ENCODE assay signal across 10 mouse cellular contexts in the genomic region with DNA sequence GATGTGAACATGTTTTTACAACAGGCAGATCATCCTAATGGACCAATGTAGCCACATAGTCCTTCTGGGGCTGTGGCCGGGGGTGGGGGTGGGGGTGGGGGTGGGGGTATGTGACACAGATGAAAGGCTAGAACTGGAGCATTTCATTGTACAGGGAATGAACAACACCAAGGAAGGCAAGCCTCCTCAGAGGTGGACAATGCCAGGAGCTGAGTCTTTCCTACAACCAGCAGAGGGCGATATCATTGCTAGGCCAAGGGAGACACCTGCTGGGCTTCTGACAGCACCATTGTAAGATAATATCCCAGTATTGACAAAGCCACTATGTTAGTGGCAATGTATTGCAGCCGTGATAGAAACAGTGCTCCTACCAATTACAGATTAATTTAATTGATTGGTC. TPM values are rescaled to one million over a fixed set of nuclear protein-coding genes. Genes with fewer than 3 reads are reported as not detected.
DNase-seq lines count a peak whose midpoint lies in the region; ATAC-seq and TF ChIP-seq lines count a peak whose summit lies in the region.
"Had no signal": no experiment of that assay in that cellular context is flagged by ENCODE, and none has a peak within 500 bp of the region (broad histone marks: within the 10 kb centered on the region; RNA-seq: fewer than 3 reads in every experiment).

No protein-coding gene starts in this region.

- H3K4me1 ChIP-seq in heart, embryonic 11.5 days (ENCODE audit: control insufficient read depth, insufficient read depth, low read length) = no peaks in the 10 kb centered on the region
- no peaks in the 10 kb centered on the region for H3K4me1 ChIP-seq in CH12.LX (ENCODE audit: control insufficient read depth in 1 of 2, insufficient read depth in 2 of 2)
- no peaks in the 10 kb centered on the region for H3K4me1 ChIP-seq in hindbrain, postnatal 0 days (ENCODE audit: insufficient read depth, low read length)
- H3K4me1 ChIP-seq in neural tube, embryonic 14.5 days (ENCODE audit: control insufficient read depth, insufficient read depth, low read length) = peaks cover 3% of the 10 kb centered on the region; the same call in 1 of the 2 replicates
- peaks cover 22% of the 10 kb centered on the region for H3K4me1 ChIP-seq in forebrain, embryonic 12.5 days
- H3K4me1 ChIP-seq: embryonic facial prominence, embryonic 13.5 days; limb, embryonic 12.5 days had no signal

- H3K36me3 ChIP-seq in heart, embryonic 11.5 days (ENCODE audit: control insufficient read depth, insufficient read depth, low read length) = 0 out of 2 replicates have a peak, but pooled peaks cover 2% of the 10 kb centered on the region
- no peaks in the 10 kb centered on the region for H3K36me3 ChIP-seq in CH12.LX (replicated peaks in 1 of 2; ENCODE audit: control insufficient read depth in 1 of 2, insufficient read depth in 1 of 2, low read length in 1 of 2)
- H3K36me3 ChIP-seq in hindbrain, postnatal 0 days (ENCODE audit: insufficient read depth, low read length) = peaks cover 33% of the 10 kb centered on the region
- H3K36me3 ChIP-seq in neural tube, embryonic 14.5 days (ENCODE audit: control insufficient read depth, insufficient read depth, low read length) = peaks cover 34% of the 10 kb centered on the region
- H3K36me3 ChIP-seq in forebrain, embryonic 12.5 days (replicated peaks) = peaks cover 30% of the 10 kb centered on the region
- H3K36me3 ChIP-seq: limb, embryonic 12.5 days had no signal

- no peak overlapping the region for H3K27ac ChIP-seq in heart, embryonic 11.5 days (ENCODE audit: low read depth, low read length)
- no peak overlapping the region for H3K27ac ChIP-seq in CH12.LX (ENCODE audit: insufficient read depth, low read depth)
- no peak overlapping the region for H3K27ac ChIP-seq in hindbrain, postnatal 0 days
- no peak overlapping the region for H3K27ac ChIP-seq in neural tube, embryonic 14.5 days (ENCODE audit: low read depth, low read length)
- H3K27ac ChIP-seq in forebrain, embryonic 12.5 days = no peak overlapping the region
- H3K27ac ChIP-seq: embryonic facial prominence, embryonic 13.5 days; limb, embryonic 12.5 days had no signal

- WGBS in heart, embryonic 11.5 days (ENCODE audit: insufficient replicate concordance) = 23% methylated on average over 3 of the region's 3 CpGs
- 33% methylated on average over 3 of the region's 3 CpGs for WGBS in hindbrain, postnatal 0 days
- 49% methylated on average over 3 of the region's 3 CpGs for WGBS in neural tube, embryonic 14.5 days
- WGBS in forebrain, embryonic 12.5 days = 42% methylated on average over 3 of the region's 3 CpGs

- H3K4me2 ChIP-seq in heart, embryonic 11.5 days = no peak overlapping the region
- no peak overlapping the region for H3K4me2 ChIP-seq in CH12.LX (ENCODE audit: insufficient read depth, low read depth, poor library complexity, severe bottlenecking)
- H3K4me2 ChIP-seq in hindbrain, postnatal 0 days (ENCODE audit: low read depth, low read length) = no peak overlapping the region
- H3K4me2 ChIP-seq in neural tube, embryonic 14.5 days (ENCODE audit: low read depth, low read length) = no peak overlapping the region
- no peak overlapping the region for H3K4me2 ChIP-seq in forebrain, embryonic 12.5 days
- H3K4me2 ChIP-seq: embryonic facial prominence, embryonic 13.5 days; limb, embryonic 12.5 days had no signal

- TF ChIP-seq CTCF in CH12.LX (conservative IDR thresholded peaks at IDR 0.05 in 1 of 2, IDR thresholded peaks at IDR 0.05 in 1 of 2; ENCODE audit: low read depth in 2 of 2, low read length in 2 of 2) = peak; percentile 84 to 99
- TF ChIP-seq CTCF in hindbrain, postnatal 0 days (IDR thresholded peaks at IDR 0.05; ENCODE audit: low read depth) = peak; percentile 87

- H3K27me3 ChIP-seq in heart, embryonic 11.5 days (ENCODE audit: control insufficient read depth, insufficient read depth, low read length) = no peaks in the 10 kb centered on the region
- H3K27me3 ChIP-seq in CH12.LX (replicated peaks) = no peaks in the 10 kb centered on the region
- no peaks in the 10 kb centered on the region for H3K27me3 ChIP-seq in hindbrain, postnatal 0 days (ENCODE audit: insufficient read depth, low read length)
- H3K27me3 ChIP-seq in neural tube, embryonic 14.5 days (ENCODE audit: control insufficient read depth, insufficient read depth, low read length) = no peaks in the 10 kb centered on the region
- no peaks in the 10 kb centered on the region for H3K27me3 ChIP-seq in forebrain, embryonic 12.5 days
- H3K27me3 ChIP-seq: embryonic facial prominence, embryonic 13.5 days; limb, embryonic 12.5 days had no signal

- no peaks in the 10 kb centered on the region for H3K79me2 ChIP-seq in CH12.LX (replicated peaks; ENCODE audit: control insufficient read depth, extremely low read depth, insufficient read depth, poor library complexity, severe bottlenecking)

- H3K9ac ChIP-seq in heart, embryonic 11.5 days (ENCODE audit: low read depth, low read length) = no peak overlapping the region
- no peak overlapping the region for H3K9ac ChIP-seq in CH12.LX (ENCODE audit: insufficient read depth, low read depth)
- no peak overlapping the region for H3K9ac ChIP-seq in hindbrain, postnatal 0 days (replicated peaks; ENCODE audit: low read length)
- no peak overlapping the region for H3K9ac ChIP-seq in neural tube, embryonic 14.5 days (replicated peaks; ENCODE audit: low read depth, low read length)
- no peak overlapping the region for H3K9ac ChIP-seq in forebrain, embryonic 12.5 days
- H3K9ac ChIP-seq: embryonic facial prominence, embryonic 13.5 days; limb, embryonic 12.5 days had no signal

- no peak for ATAC-seq in heart, embryonic 11.5 days (replicated peaks; ENCODE audit: insufficient number of reproducible peaks, low FRiP score, low TSS enrichment)
- ATAC-seq in hindbrain, postnatal 0 days = peak; percentile 51
- peak; percentile 38; the same call in 1 of the 2 replicates for ATAC-seq in neural tube, embryonic 14.5 days (ENCODE audit: low read depth)
- no peak for ATAC-seq in forebrain, embryonic 12.5 days (ENCODE audit: low FRiP score)

- no peak for TF ChIP-seq POLR2A in CH12.LX (IDR thresholded peaks at IDR 0.05; ENCODE audit: low read depth, low read length)

- in situ Hi-C loops in CH12.LX (cut with MboI; ENCODE audit: low pct_ligation_motif_present, low pct_unique_long_range_greater_than_20kb, low sequenced_read_pairs) = no loop called here

- peak; percentile 77 for TF ChIP-seq RAD21 in CH12.LX (IDR thresholded peaks at IDR 0.05; ENCODE audit: low read depth, low read length)

- DNase-seq in heart, postnatal 4 days = peak; percentile 21
- DNase-seq in CH12.LX (ENCODE audit: extremely low read depth) (peak; percentile 65), R1 (ENCODE audit: low read depth, low spot score) (peak; percentile 76)
- DNase-seq in hindbrain, postnatal 0 days (ENCODE audit: low spot score) = peak; percentile 83
- DNase-seq in ovary, postnatal 10 days (ENCODE audit: low spot score) = no peak

- H3K4me3 ChIP-seq in heart, embryonic 11.5 days (ENCODE audit: low read depth, low read length) = no peak overlapping the region
- H3K4me3 ChIP-seq in CH12.LX (replicated peaks in 1 of 3; ENCODE audit: low read depth in 2 of 3, low read length in 2 of 3, poor library complexity in 1 of 3) = no peak overlapping the region
- H3K4me3 ChIP-seq in hindbrain, postnatal 0 days (ENCODE audit: low read length) = no peak overlapping the region
- no peak overlapping the region for H3K4me3 ChIP-seq in neural tube, embryonic 14.5 days (ENCODE audit: low read depth, low read length)
- H3K4me3 ChIP-seq in forebrain, embryonic 12.5 days (replicated peaks) = no peak overlapping the region
- H3K4me3 ChIP-seq: embryonic facial prominence, embryonic 13.5 days; limb, embryonic 12.5 days had no signal

- no peak for TF ChIP-seq EP300 in CH12.LX (IDR thresholded peaks at IDR 0.05; ENCODE audit: low read length)

- dilution Hi-C loops in CH12.LX (cut with MboI; ENCODE audit: extremely low pct_ligation_motif_present, extremely low pct_unique_long_range_greater_than_20kb, low sequenced_read_pairs) = no loop called here

- H3K9me3 ChIP-seq in heart, embryonic 11.5 days (replicated peaks; ENCODE audit: control insufficient read depth, low read length) = no peaks in the 10 kb centered on the region
- H3K9me3 ChIP-seq in CH12.LX (replicated peaks; ENCODE audit: low read length) = no peaks in the 10 kb centered on the region
- no peaks in the 10 kb centered on the region for H3K9me3 ChIP-seq in hindbrain, postnatal 0 days (ENCODE audit: low read length)
- no peaks in the 10 kb centered on the region for H3K9me3 ChIP-seq in neural tube, embryonic 14.5 days (ENCODE audit: control insufficient read depth, low read length)
- H3K9me3 ChIP-seq in forebrain, embryonic 12.5 days = no peaks in the 10 kb centered on the region
- H3K9me3 ChIP-seq: embryonic facial prominence, embryonic 13.5 days; limb, embryonic 12.5 days had no signal

TF ChIP-seq in CH12.LX, 34 proteins besides CTCF, POLR2A, EP300 and RAD21:
- TF ChIP-seq SMC3 (IDR thresholded peaks at IDR 0.05; ENCODE audit: low read depth, low read length) (peak; percentile 76), IRF4 (IDR thresholded peaks at IDR 0.05; ENCODE audit: low read depth, low read length) (peak; percentile 27; the same call in 1 of the 2 replicates), E2F4 (IDR thresholded peaks at IDR 0.05; ENCODE audit: insufficient replicate concordance, low read depth, low read length) (no peak), NELFE (IDR thresholded peaks at IDR 0.05; ENCODE audit: low read depth, low read length) (peak; percentile 57; the same call in 1 of the 2 replicates)

RNA-seq across cellular contexts. Expression of a gene that starts 37.2 kb away (rescaled TPM):
- total RNA-seq in heart, postnatal 4 days (2021) = 1 to 10 TPM; 2.4 to 2.5 TPM
- polyA plus RNA-seq in heart, embryonic 11.5 days (2014; fragmentation: Nextera tagmentation; extraction: Ambion mirVana) = 0.84 and 0.93 TPM in 2 replicates
- not detected in 2 replicates for total RNA-seq in CH12.LX (2012; rRNA removed)
- total RNA-seq in CH12.LX (2014; rRNA removed) = not detected in 2 replicates
- not detected in 2 replicates for polyA plus RNA-seq in CH12.LX (2012; ENCODE audit: insufficient read length, low read depth)
- total RNA-seq in hindbrain, postnatal 0 days (2014; rRNA removed) = 116 and 137 TPM in 2 replicates
- polyA plus RNA-seq in hindbrain, postnatal 0 days (2015; fragmentation: Nextera tagmentation; extraction: Ambion mirVana) = 21.9 TPM in 2 replicates
- 29.4 and 31.1 TPM in 2 replicates for polyA plus RNA-seq in neural tube, embryonic 14.5 days (2014; fragmentation: Nextera tagmentation; extraction: Ambion mirVana)
- polyA plus RNA-seq in forebrain, embryonic 12.5 days (2016; fragmentation: Nextera tagmentation; extraction: Ambion mirVana) = 6.0 and 6.1 TPM in 2 replicates

Comparison
In these comparisons a context has a peak if more than half of its experiments do, and no peak if none do; other contexts are left out.
1. ATAC-seq: peak in hindbrain, postnatal 0 days (single experiment) and neural tube, embryonic 14.5 days (single experiment); none in heart, embryonic 11.5 days (single experiment) and forebrain, embryonic 12.5 days (single experiment).